Mouse (Mus musculus) heart, embryonic 15.5 days (tissue): Measurements from ENCODE around the gene Olfr1443. TPM values are rescaled to one million over a fixed set of nuclear protein-coding genes. Genes with fewer than 3 reads are reported as not detected.
"Not testable (repeated sequence)": the region's sequence is repeated elsewhere in the genome, so short reads cannot be mapped to it uniquely, and the experiment has no call there.

ENCODE experiments used
- ATAC-seq: fragments of 200-750 bp; cut with Nextera tagmentation; replicated peaks from 2 replicates; pipeline ENCODE4 v1.8.0; 2017; ENCODE audit warnings: low read depth, moderate TSS enrichment; ENCODE audit not compliant: insufficient number of reproducible peaks, insufficient read depth, low FRiP score
- H3K27ac ChIP-seq: fragments of 300-500 bp; sonication (generic); 2 replicates; pipeline ENCODE4 v1.5.1; 2015; ENCODE audit warnings: mild to moderate bottlenecking, inconsistent platforms
- H3K27me3 ChIP-seq: fragments of 300-500 bp; sonication (generic); 2 replicates; pipeline ENCODE4 v1.6.1; 2015; ENCODE audit warnings: inconsistent platforms
- H3K36me3 ChIP-seq: fragments of 300-500 bp; sonication (generic); 2 replicates; pipeline ENCODE4 v1.6.1; 2015; ENCODE audit warnings: mild to moderate bottlenecking, inconsistent platforms
- H3K4me1 ChIP-seq: fragments of 300-500 bp; sonication (generic); replicated peaks from 2 replicates; pipeline ENCODE4 v1.6.1; 2015; ENCODE audit warnings: inconsistent platforms
- H3K4me2 ChIP-seq: fragments of 300-500 bp; sonication (generic); 2 replicates; pipeline ENCODE4 v1.6.1; 2015; ENCODE audit warnings: inconsistent platforms, mild to moderate bottlenecking, moderate library complexity
- H3K4me3 ChIP-seq: fragments of 300-500 bp; sonication (generic); 2 replicates; pipeline ENCODE4 v1.5.1; 2015; ENCODE audit warnings: mild to moderate bottlenecking, inconsistent platforms
- H3K9ac ChIP-seq: fragments of 300-500 bp; sonication (generic); 2 replicates; pipeline ENCODE4 v1.6.1; 2015; ENCODE audit warnings: mild to moderate bottlenecking, inconsistent platforms
- H3K9me3 ChIP-seq: fragments of 300-500 bp; sonication (generic); replicated peaks from 2 replicates; pipeline ENCODE4 v1.6.1; 2016; ENCODE audit warnings: inconsistent platforms
- WGBS: fragments of 180-500 bp; shearing (Covaris S2); methylation state at CpG from one replicate; pipeline ENCODE4 v1.1.7; 2015; ENCODE audit warnings: mixed read lengths; 5-methylcytosine and 5-hydroxymethylcytosine counted together
- polyA plus RNA-seq: library from polyadenylated mRNA; unstranded; fragments of >200 nt; fragmentation: Nextera tagmentation; extraction: Ambion mirVana; gene quantifications from 2 replicates; pipeline ENCODE4 v1.2.1, GENCODE M21; 2015

Olfr1443 gene
- polyA plus RNA-seq, 1 experiment from 2014 or later: not detected

DNA sequence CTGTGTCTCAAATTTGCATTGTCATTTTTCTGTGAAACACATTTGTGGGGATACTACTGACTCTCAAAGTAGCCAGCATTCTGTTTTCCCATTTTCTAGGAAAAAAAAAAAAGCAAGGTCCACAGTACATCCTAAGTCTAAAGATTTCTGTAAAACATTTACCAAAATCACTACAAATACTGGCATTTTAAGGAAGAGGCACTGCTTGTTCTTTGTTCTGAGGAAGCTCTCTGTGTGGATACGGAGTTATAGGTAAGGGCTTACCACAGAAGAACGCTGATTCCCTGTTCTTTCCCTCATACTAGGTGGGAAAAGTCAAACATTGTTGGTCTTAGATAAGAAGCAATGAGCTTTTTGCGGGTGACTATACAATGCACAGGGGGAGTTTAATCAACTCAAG is 17.7 kb downstream of the Olfr1443 start, which contains the start of gene Keg1:
Gene Keg1 (plus strand): TSS at position 197 of the 400 bp plus-strand sequence.
- Histone ChIP-seq H3K36me3 (no peaks in the 10 kb centered on the region), H3K9ac (no peak within 1 kb of the TSS), H3K4me2 (no peak within 1 kb of the TSS), H3K27me3 (no peaks in the 10 kb centered on the region), H3K4me3 (no peak within 1 kb of the TSS), H3K27ac (no peak within 1 kb of the TSS), H3K4me1 (no peaks in the 10 kb centered on the region), H3K9me3 (no peaks in the 10 kb centered on the region)
- 76% methylated on average over 3 of the region's 3 CpGs for WGBS
- ATAC-seq: no peak

DNA sequence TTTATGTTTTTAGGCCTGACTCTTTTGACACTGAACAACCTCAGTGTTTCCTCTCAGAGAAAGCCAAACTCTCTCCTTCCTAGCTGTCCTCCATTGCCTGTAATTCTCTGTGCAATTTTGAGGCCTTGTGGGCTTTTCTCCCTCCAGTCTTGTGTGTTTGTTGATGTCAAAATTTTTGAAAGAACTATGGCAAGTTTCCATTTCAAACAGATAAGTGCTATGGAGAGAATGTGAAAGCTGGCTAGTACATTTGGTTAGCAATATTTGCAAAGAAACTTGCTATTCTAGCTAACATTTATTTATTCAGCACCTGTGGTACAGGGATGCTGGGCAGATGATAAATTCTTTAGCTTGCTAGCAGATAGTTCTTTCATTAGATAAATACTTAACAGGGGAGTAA is 18.3 kb downstream of the Olfr1443 start:
- H3K36me3 ChIP-seq: no peaks in the 10 kb centered on the region
- H3K9me3 ChIP-seq: no peaks in the 10 kb centered on the region
- no peak overlapping the region for H3K27ac ChIP-seq
- no peak overlapping the region for H3K4me3 ChIP-seq
- ATAC-seq: no peak
- H3K4me2 ChIP-seq: no peak overlapping the region
- no peak overlapping the region for H3K9ac ChIP-seq
- H3K27me3 ChIP-seq: no peaks in the 10 kb centered on the region
- H3K4me1 ChIP-seq: no peaks in the 10 kb centered on the region

DNA sequence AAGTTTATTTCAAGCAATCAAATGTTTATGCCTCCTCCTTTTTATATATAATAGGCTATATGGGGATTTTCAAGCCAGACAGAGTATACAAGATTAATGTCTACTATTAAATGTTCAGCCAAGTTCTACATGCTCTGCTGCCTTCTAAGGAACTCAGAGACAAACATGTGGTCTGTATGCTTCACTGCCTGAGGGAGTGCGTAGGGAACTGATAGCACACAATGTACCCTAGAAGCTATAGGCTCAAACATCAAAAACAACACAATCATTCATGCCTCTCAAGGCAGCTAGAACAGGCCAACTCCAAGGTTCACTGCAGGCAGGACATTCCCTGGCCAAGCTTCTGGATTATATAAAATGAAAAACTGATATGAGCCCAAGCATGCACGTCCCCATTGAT is 30.5 kb downstream of the Olfr1443 start:
- Histone ChIP-seq H3K27me3 (no peaks in the 10 kb centered on the region), H3K4me2 (no peak overlapping the region), H3K4me3 (no peak overlapping the region), H3K4me1 (no peaks in the 10 kb centered on the region), H3K9ac (no peak overlapping the region), H3K36me3 (no peaks in the 10 kb centered on the region), H3K9me3 (no peaks in the 10 kb centered on the region), H3K27ac (no peak overlapping the region)
- 60% methylated on average over 2 of the region's 2 CpGs for WGBS
- ATAC-seq: no peak

DNA sequence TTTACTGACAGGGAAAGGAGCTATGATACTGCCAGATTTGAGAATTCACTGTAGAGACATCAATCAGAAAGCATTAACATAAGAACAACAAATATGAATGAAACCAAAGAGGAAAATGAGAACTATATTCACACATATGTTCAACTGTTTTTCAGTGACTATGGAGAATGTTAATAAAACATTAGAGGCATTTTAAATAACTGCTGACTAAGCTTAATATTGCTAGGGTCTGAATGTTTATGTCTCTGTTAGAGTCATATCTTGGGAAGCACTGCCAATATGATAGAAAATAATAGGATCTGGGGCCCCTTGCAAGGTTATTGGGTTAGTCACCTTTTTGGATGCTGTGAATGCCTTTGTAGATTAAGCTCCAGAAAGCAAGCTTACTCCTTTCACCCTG is 31.1 kb downstream of the Olfr1443 start:
- Histone ChIP-seq H3K4me3 (no peak overlapping the region), H3K36me3 (no peaks in the 10 kb centered on the region), H3K27me3 (no peaks in the 10 kb centered on the region), H3K9ac (no peak overlapping the region), H3K27ac (no peak overlapping the region), H3K9me3 (no peaks in the 10 kb centered on the region), H3K4me2 (no peak overlapping the region), H3K4me1 (no peaks in the 10 kb centered on the region)
- ATAC-seq: no peak

DNA sequence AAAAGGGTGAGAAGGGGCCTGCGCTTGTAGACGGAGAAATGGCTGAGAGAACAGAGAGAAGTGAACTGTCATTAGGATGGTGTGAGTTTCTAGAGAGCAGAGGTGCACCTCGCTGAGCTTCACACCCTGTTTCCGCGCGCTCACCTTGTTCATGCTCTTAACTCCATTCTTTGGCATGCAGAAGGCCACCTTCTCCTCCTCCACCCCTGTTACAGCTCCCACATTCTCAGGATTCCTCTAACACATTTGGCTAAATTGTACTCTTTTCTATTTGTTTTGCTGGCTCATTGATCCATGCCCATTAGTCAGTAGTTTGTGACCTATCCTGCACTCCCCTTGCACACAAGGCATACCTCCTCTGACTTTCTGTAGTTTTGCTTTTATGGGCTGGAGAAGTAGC is 41.3 kb downstream of the Olfr1443 start:
- ATAC-seq: no peak
- Histone ChIP-seq H3K4me3 (no peak overlapping the region), H3K9ac (no peak overlapping the region), H3K4me1 (no peaks in the 10 kb centered on the region), H3K4me2 (no peak overlapping the region), H3K36me3 (no peaks in the 10 kb centered on the region), H3K9me3 (no peaks in the 10 kb centered on the region), H3K27ac (no peak overlapping the region), H3K27me3 (no peaks in the 10 kb centered on the region)
- 82% methylated on average over 6 of the region's 6 CpGs for WGBS

DNA sequence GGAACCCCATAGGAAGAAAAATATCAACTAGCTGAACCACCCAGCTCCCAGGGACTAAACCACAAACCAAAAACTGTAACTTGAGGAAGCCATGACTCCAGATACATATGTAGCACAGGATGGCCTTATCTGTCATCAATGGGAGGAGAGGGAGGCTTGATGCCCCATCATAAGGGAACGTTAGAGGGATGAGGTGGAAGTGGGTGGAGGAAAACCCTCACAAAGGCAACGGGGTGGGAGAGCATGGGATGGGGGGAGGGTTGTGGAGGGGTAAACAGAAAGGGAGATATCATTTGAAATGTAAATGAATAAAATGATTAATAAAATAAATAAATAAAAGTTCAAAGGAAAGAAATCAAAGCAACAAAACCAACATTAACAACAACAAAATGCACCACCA is 42.6 kb downstream of the Olfr1443 start:
- H3K27ac ChIP-seq: no peak overlapping the region
- H3K4me1 ChIP-seq: no peaks in the 10 kb centered on the region
- ATAC-seq: no peak
- H3K36me3 ChIP-seq: no peaks in the 10 kb centered on the region
- WGBS: 48% methylated on average over 2 of the region's 2 CpGs
- no peak overlapping the region for H3K4me3 ChIP-seq
- no peak overlapping the region for H3K4me2 ChIP-seq
- no peak overlapping the region for H3K9ac ChIP-seq
- no peaks in the 10 kb centered on the region for H3K27me3 ChIP-seq
- no peaks in the 10 kb centered on the region for H3K9me3 ChIP-seq

DNA sequence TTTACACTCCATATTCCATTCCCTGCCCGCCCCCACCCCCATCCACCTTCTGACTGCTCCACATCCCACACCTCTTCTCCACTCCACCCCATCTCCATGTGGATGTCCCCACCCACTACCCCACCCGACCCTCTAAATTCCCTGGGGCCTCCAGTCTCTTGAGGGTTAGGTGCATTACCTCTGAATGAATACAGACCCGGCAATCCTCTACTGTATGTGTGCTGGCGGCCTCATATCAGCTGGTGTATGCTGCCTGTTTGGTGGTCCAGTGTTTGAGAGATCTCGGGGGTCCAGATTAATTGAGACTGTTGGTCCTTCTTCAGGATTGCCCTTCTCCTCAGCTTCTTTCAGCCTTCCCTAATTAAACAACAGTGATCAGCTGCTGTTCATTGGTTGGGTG is 43.0 kb downstream of the Olfr1443 start:
- not testable (repeated sequence) for ATAC-seq

DNA sequence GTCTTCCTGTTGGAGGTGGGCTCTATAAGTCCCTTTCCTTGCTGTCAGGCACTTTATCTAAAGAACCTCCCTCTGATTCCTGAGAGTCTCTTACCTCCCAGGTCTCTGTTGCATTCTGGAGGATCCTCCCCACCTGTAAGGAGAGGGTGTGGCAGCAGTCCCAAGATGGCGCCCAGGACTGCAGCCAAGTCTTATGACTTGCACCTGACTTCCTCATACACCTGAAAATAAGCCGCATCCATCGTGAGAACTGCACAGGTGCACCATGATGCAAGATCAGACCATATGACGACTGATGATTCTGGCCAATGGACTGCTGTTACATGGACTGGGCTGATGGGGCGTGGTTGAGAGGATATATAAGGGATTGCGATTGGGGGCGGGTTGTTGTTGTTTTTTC is 43.7 kb downstream of the Olfr1443 start:
- not testable (repeated sequence) for H3K4me1 ChIP-seq, H3K27ac ChIP-seq, H3K36me3 ChIP-seq, H3K9ac ChIP-seq, H3K4me2 ChIP-seq, H3K4me3 ChIP-seq, ATAC-seq, H3K27me3 ChIP-seq, H3K9me3 ChIP-seq
- WGBS: 86% methylated on average over 7 of the region's 7 CpGs

More for the DNA sequence above, 43.0 kb downstream of the Olfr1443 start:
- H3K4me2 ChIP-seq, H3K9ac ChIP-seq, H3K27me3 ChIP-seq, H3K9me3 ChIP-seq, H3K4me1 ChIP-seq, H3K27ac ChIP-seq, H3K4me3 ChIP-seq, H3K36me3 ChIP-seq: not testable (repeated sequence)
- WGBS: 82% methylated on average over 5 of the region's 5 CpGs

DNA sequence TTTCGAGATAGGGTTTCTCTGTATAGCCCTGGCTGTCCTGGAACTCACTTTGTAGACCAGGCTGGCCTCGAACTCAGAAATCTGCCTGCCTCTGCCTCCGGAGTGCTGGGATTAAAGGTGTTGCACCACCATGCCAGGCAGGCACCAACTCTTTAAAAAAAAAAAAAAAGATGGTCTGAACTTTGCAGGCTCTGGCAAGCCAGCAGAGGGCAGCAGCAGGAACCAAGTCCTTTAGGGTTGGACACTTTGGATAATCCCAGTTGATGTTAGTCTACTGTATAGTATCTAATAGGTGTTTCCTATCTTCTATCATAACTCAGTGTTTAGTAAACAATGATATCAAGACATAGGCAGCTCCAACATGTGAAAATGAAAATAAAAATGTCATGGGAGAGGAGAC is 44.4 kb downstream of the Olfr1443 start:
- Histone ChIP-seq H3K27me3 (no peaks in the 10 kb centered on the region), H3K4me3 (no peak overlapping the region), H3K4me1 (no peaks in the 10 kb centered on the region), H3K4me2 (no peak overlapping the region), H3K27ac (no peak overlapping the region), H3K36me3 (no peaks in the 10 kb centered on the region), H3K9ac (no peak overlapping the region), H3K9me3 (no peaks in the 10 kb centered on the region)
- 70% methylated on average over 2 of the region's 3 CpGs for WGBS
- ATAC-seq: no peak

DNA sequence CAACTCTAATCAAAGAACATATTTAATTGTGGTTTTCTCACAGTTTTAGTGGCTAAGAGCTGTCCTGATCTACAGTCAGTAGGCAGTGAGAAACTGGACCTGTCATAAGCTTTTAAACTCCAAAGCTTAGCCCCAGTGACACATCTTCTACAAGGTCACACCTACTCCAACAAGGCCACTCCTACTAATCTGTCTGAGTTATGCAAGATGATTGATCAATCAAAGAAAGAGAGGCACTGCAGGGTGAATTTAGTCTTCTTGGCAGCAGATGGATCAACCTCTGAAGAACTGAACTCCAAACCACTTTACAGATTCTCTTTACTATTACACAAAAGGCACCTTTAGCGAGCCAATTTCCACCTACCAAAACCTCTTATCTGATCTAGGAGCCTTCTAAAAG is 47.9 kb downstream of the Olfr1443 start:
- no peaks in the 10 kb centered on the region for H3K9me3 ChIP-seq
- H3K27ac ChIP-seq: no peak overlapping the region
- no peaks in the 10 kb centered on the region for H3K4me1 ChIP-seq
- H3K4me3 ChIP-seq: no peak overlapping the region
- H3K4me2 ChIP-seq: no peak overlapping the region
- no peak overlapping the region for H3K9ac ChIP-seq
- no peaks in the 10 kb centered on the region for H3K36me3 ChIP-seq
- no peaks in the 10 kb centered on the region for H3K27me3 ChIP-seq
- WGBS: 73% methylated on average over 1 of the region's 1 CpGs
- no peak for ATAC-seq

DNA sequence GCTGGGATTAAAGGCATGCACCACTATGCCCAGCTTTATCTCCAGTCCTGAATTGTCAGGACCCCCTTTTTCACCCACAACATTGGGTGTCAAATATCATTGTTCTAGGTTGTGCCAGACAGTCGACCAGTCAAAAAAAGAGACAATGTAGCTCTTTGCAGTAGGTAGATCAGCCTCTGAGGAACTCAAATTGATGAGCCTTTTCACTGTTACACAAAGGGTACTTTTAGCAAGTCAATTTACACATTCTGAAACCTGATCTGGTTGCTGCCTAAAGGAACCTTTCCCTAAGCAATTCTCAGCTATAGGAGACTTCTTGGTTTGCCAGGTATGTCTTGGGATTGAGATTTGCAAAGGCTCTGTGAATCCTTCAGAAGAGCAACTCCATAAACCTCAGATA is 53.1 kb downstream of the Olfr1443 start:
- H3K4me3 ChIP-seq: no peak overlapping the region
- H3K27me3 ChIP-seq: no peaks in the 10 kb centered on the region
- no peaks in the 10 kb centered on the region for H3K4me1 ChIP-seq
- no peak overlapping the region for H3K4me2 ChIP-seq
- ATAC-seq: no peak
- H3K27ac ChIP-seq: no peak overlapping the region
- no peaks in the 10 kb centered on the region for H3K36me3 ChIP-seq
- 45% methylated on average over 1 of the region's 1 CpGs for WGBS
- no peak overlapping the region for H3K9ac ChIP-seq
- no peaks in the 10 kb centered on the region for H3K9me3 ChIP-seq

DNA sequence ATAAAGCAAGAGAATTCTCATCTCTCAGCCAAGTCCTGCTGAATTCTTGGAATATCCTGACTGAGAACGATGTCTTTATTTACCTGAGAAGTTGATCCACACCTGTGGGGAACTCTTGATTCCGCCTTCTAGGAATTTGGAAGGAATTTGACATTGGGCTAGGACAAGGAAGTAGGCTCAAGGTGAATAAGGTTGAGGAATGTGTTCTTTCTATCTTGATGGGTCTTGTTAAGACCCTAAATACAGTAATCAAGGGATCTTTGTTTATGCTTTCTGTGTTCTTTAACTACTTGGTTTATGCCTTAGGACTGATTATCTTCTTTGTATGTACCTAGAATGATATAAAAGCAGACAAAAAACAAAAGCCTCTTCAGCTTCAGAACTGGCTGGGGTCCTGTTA is 54.0 kb downstream of the Olfr1443 start:
- Histone ChIP-seq H3K4me1 (no peaks in the 10 kb centered on the region), H3K9ac (no peak overlapping the region), H3K4me2 (no peak overlapping the region), H3K27me3 (no peaks in the 10 kb centered on the region), H3K36me3 (no peaks in the 10 kb centered on the region), H3K27ac (no peak overlapping the region), H3K9me3 (no peaks in the 10 kb centered on the region), H3K4me3 (no peak overlapping the region)
- WGBS: 67% methylated on average over 2 of the region's 2 CpGs
- ATAC-seq: no peak
